Mouse (Mus musculus) spleen, postnatal 36 days (tissue): Measurements from ENCODE around the gene Olfr573-ps1.

ENCODE experiments used
- DNase-seq, 2 experiments: peaks; one replicate each; pipeline ENCODE4 v3.0.0; 2022; ENCODE audit warnings: low spot score in 2 of 2, mixed read lengths in 1 of 2

Gene Olfr573-ps1

DNA sequence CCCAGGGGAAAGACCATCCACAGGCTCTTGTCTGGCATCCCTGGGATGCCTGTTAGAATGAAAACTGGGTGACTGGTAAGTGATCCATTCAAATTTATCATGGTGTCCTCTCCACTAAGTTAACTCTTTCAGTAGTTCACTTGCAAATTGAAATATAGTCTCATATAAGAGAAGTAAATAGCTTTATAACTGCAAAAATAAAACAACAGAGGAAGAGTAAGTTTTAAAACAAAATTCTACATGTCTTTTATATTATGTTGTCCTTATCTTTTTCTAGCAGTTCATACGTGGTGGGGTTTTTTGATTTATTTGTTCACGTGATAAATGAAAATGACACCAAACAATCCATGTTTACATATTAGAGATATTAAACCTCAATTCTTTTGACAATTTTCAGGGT lies at the start of gene Olfr573-ps1:
Olfr573-ps1 (minus strand) TSS at position 101 of the 400 bp plus-strand sequence.
- no peak for DNase-seq

DNA sequence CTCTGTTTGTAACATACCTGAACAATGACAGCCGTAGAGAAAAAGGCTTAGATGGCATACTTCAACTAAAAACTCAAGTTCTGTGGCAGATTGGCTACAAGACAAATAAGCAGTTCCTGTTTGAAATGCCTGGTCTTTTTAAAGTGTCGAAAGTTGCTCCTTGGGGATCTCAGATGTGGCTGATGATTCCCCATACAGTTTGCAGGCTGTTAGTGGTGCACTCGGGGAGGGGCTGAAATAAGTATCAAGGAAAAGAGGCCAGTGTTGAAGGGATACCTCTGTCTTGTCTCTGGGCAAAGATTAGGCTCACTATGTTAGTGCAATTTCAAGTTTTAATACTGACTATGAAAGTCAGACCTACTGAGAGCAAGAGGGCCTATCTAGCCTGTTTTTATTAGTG lies 46.8 kb upstream of the Olfr573-ps1 start, which contains the start of gene Olfr578:
Olfr578 (minus strand) TSS at position 101 of the 400 bp plus-strand sequence.
- DNase-seq, result no peak

DNA sequence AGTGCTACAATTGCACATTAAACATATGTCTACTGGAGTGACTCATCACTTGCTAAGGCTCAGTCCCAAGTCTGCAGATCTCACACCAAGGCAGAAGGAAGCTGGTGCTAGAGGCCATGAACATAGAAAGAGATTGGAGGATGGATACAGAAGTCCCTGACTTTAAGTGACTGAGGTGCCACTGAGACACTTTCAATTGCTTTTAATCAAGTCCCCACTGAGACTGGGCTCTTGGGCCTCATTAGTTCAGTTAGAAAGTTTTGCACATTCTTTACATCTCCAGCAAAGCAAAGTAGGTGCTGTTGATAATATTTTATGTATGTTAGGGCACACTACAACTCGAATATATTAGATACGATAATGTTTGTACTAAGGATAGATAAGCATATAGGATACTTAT lies 33.5 kb upstream of the Olfr573-ps1 start, which contains the start of gene Olfr577:
Olfr577 (minus strand) TSS at position 101 of the 400 bp plus-strand sequence.
- DNase-seq, result no peak

DNA sequence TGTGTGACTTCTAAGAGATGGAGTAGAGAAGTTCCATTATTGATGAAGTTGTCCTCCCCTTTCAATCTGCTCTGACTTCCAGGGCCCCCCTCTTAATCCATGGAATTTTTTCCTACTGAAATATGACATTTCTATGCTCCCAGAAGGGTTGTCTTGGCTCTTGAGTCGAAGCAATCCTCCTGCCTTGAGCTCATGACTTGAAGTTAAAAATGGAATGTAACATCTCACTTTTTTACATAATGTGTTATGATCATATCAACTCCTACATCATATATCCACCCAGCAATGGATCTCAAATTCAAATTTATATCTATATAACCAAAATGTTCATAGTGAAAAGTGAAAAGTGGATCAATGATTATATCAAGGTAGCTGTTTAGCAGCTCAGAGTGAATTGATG lies 32.0 kb upstream of the Olfr573-ps1 start:
- DNase-seq, result no peak

DNA sequence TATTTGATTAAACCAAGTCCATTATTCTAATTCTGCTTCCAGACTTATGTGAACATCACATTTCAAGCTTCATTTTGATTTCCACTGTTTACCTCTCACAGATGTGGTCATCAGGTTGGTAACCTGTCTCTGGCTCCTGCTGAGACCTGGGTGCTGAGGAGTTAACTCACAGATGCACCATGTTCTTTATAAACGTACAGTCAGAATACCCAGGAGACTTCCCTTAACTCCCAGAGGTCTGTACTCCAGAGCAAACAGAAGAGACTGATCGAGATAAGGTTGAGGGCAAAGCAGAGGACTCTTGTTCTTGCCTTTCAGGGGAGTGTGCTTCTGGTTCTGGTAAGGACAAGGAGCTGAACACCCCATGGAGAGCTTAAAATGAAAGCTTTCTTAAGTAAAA lies 20.0 kb upstream of the Olfr573-ps1 start, which contains the start of gene Olfr576:
Olfr576 (plus strand) TSS at position 301 of the 400 bp plus-strand sequence.
- DNase-seq, result no peak

DNA sequence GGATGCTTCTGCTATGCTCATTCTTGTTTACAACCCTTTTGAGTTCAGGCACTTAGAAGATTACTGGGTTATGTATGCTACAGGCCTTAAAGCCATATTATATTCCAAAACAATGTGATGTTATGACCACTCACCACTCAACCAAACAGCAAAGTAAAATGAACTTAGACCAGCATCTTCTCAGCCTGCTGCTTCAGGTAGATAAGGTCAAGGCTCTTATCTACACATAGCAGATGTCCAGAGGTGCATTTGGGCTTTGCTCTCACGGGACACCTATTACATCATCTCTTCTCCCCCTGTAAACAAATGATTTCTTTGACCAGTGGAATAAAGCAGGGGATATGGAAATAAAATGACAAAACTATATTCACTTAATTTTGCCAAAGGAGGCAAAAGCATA lies 16.2 kb upstream of the Olfr573-ps1 start, which contains the start of gene Olfr575:
Olfr575 (minus strand) TSS at position 183 of the 400 bp plus-strand sequence.
- no peak for DNase-seq

DNA sequence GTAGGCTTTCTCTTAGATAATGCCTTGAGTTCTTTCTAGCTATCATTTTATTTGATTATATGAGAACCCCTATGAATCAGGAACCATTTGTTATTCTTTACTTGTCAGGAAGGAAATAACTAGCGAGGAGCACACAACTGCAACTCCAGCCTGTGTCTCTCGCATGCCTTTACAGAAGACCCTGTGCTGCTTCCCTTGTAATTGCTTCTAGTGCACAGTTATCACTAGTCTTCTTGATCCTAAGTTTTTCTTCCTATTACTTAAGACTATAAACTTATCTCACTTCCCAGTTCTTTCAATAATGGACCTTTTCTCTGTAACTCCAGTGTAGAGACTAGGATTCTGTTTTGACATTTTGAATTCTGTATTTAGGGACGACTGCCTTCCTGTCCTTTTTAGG lies 15.8 kb upstream of the Olfr573-ps1 start:
- no peak for DNase-seq

DNA sequence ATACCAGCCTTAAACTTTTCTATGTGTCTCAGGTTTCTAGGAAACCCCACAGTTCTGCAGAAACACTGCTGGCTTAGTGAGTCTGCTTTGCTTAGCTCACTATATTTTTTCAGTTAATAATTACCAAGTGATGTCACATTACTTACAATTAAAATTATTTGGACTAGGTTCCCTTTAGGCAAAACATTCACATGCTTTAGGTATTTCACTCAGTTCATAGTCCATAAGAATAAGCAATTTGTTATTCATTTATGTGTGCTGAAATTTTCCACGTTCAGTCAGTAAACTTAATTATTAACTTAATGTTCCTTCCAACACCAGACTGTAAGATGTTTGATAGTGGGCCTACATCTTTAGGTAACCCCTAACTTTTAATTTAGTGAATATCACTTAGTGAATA lies 8.4 kb upstream of the Olfr573-ps1 start:
- DNase-seq, result no peak

DNA sequence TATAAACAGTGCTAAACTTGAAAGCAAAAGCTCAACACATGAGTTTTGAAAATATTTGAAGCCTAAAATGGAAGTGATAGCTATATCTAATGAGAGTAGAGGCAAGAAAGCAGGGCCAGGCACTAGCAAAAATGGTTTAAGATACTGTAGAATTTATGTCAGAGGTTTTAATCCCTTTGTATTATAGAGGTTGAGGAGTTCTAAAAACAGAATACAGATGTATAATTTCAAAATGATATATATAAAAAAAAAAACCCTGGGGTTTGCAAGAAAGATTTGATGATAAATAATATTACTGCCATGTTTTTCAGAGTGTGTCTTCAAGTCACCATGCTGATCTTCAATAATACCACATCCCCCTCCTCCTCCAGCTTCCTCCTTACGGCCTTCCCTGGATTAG lies 5.8 kb upstream of the Olfr573-ps1 start, which contains the start of gene Olfr574:
Olfr574 (plus strand) TSS at position 301 of the 400 bp plus-strand sequence.
- no peak for DNase-seq

DNA sequence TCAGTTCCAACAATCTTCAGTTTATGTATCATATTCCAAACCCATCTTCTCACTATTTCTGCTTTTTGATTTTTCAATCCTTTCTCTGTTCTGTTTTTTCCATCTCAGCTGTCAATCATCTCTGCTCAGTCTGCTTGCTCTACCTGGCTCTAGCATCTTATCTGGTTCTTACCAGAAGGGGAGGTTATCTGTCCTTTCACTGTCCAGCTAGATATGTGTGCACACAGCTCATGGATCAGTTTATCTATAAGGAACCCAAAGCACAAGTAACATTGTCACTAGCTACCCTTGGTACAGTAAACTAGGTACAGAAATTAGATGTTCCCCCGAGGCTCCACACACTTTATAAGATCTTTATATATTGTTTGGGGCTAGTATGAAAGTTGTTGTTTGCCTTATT lies 1.0 kb upstream of the Olfr573-ps1 start:
- no peak for DNase-seq

DNA sequence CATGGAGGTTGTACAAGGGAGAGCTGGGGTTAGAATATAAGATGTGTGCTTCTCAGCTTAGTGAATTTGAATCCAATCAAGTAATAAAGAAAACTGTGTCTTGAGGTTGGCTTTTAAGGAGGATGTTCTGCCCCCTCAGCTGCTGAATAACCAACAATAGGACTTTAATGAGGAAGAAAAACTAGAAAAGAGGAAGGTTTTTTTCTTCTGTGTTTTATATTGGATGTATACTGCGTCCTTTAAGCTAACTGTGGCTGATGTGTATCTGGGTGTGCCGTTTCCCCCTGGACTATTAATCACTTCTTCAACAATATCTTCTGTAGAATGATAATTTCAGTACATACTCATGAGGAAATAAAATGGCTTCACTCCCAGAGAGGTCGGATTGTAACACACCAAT lies 15.3 kb downstream of the Olfr573-ps1 start:
- DNase-seq, result no peak

DNA sequence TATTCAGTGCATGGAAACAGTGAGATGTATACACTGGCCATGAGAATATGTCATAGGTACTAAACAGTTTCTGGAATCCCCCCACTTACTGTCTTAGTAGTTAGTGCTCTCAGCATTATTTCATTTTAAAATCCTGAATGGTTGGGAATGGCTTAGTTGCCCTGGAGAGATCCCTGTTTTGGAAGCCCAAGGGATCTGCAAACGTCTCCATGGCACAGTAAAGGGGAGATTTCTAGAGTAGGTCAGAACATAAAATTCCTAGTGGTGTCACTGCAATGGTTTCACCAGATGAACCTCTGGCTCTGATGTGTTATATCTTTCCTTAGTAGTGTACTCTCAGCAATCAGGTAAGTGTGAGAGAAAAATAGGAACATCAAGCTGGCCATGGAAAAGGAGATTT lies 18.3 kb downstream of the Olfr573-ps1 start, which contains the start of gene Olfr572:
Olfr572 (plus strand) TSS at position 301 of the 400 bp plus-strand sequence.
- no peak for DNase-seq

DNA sequence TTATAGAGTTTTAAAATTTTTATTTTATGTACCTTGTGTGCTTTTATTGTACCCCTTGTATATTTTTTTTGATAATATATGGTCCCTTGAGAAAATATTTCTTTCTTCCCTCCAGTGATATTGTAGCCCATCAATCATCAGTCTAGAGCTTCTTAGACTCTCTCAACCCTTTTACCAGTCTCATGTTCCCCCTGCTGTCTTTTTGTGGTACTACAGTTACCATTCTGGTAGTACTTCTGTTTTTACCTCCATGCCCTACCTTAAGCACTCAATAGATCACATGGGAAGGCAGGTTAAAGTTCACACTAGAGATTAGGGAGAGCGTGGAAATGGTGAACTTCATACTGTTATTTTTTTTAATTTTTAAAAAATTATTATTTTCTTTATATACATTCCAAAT lies 22.7 kb downstream of the Olfr573-ps1 start:
- DNase-seq, result no peak

DNA sequence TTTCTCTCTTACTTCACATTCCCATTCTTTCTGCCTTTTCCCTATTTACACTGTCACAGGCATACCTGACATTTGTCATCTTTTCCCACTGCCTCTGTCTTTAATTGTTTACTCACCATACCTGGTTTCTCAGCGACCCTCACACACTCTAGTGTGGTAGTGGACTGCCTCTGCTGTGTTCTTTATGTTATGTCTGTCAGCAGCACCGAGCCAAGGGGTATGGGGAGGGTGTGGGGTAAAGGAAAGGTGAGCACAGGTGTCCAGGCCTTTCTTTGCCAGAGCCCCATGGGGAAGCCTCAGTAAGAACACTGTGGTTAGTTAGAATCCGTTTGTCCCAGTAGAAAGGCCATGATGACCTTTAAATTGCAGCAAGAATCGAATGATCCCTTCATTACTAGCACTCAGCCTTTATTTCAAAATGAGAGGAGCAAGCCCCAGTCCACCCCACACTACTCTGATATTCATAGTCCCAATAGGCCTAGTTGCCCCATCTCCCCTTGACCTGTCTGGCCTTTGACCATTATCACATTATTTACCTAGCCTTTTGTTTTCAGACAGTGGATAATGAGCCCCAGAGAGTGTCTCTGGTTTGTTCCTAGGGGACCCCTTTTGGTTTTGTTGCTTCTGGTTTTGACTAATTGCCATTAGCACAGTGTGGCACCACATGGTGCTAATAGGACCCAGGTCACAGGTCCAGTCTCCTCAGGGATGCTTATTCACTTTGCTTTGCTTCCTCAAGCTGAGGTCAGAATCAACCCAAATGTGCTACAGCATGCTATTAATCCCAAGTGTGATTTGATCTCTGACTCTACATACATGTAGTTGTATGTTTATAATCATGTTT lies 25.1 kb downstream of the Olfr573-ps1 start, which contains the start of gene Olfr571:
Olfr571 (minus strand) TSS at position 505 of the 844 bp plus-strand sequence.
- no peak for DNase-seq

DNA sequence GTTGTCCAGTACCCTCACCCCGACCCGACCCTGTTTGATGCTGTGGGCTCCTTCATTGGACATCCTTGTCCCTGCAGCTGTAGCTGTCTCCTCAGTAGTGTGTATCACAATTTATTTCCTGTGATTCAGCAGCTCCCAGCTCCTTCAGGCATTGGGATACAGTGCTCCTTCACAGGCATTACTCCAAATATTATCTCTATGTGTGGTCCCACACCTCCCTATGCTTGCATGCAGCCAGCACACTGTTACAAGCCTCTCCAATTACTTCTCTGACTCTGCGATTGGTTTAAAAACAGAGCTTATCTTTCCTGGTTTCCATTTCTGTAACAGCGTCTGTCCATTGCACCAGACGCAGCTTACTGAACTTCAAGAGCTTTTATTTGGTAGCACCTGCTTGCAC lies 26.0 kb downstream of the Olfr573-ps1 start:
- no peak for DNase-seq

DNA sequence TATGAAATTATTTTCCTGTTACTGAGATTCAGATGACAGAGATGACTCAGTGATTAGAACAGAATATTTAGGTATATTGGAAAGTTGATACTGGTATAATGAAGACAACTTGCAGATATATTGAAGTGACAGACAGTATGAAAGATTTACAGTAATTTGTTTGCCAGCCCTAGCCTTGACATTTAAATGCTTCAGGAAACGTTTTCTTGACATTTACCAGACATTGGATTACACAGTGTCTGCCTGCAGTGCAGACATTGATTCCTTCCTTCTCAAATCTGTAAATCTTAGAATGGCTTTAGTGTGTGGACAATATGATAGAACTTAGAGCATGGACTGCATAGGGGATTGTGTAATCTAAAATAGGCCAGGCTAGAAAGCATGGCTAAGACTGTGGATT lies 27.1 kb downstream of the Olfr573-ps1 start:
- no peak for DNase-seq
